Mouse (Mus musculus): ENCODE results near the gene Mxd3.

The Mxd3 gene

DNA sequence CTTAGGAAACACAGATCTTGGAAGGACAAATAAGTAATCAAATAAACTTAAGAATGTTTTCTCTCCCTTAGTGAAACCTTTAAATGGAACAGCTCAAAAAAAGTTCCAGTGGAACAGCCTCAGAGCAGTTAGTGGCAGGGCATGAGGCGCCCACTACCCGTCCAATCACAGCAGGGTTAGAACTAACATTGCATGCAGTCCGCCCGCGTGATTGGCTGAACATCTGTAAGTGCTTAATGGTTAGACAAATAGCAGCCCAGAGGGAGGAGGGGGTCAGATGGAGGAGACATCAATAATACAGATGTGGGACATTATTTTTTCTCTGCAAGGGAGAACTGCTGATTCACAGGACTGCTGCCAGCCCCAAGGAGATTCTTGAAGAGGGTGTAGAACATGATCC lies 52.4 kb downstream of the Mxd3 start:
- DNase-seq (ENCODE audit: extremely low read depth, low read depth, low spot score): no peak
